Mouse (Mus musculus) megakaryocyte, embryonic 14.5 days (primary cell): ENCODE results near the gene D630045J12Rik. TPM values are rescaled to one million over a fixed set of nuclear protein-coding genes. Genes with fewer than 3 reads are reported as not detected.

ENCODE experiments used
- H3K27me3 ChIP-seq: replicated peaks from 2 replicates; pipeline ENCODE3; 2012; ENCODE audit warnings: inconsistent platforms
- H3K36me3 ChIP-seq: replicated peaks from 2 replicates; pipeline ENCODE3; 2012; ENCODE audit warnings: low read length, inconsistent platforms, mixed read lengths
- H3K4me1 ChIP-seq: 2 replicates; pipeline ENCODE4 v1.6.1; 2012; ENCODE audit warnings: inconsistent platforms
- H3K4me3 ChIP-seq: replicated peaks from 2 replicates; pipeline ENCODE3; 2012; ENCODE audit warnings: moderate library complexity, mild to moderate bottlenecking, inconsistent platforms
- H3K9me3 ChIP-seq: 2 replicates; pipeline ENCODE4 v1.6.1; 2012; ENCODE audit warnings: inconsistent platforms
- FLI1 ChIP-seq: IDR thresholded peaks from 2 replicates; pipeline ENCODE4 v1.6.1; 2012; ENCODE audit warnings: low read length, inconsistent platforms, mixed read lengths
- GATA1 ChIP-seq: IDR thresholded peaks from 3 replicates; pipeline ENCODE4 v1.6.1; 2012; ENCODE audit warnings: mixed read lengths, low read length, inconsistent platforms, borderline replicate concordance
- polyA plus RNA-seq: library from polyadenylated mRNA; stranded (reverse); fragments of >175 nt; gene quantifications from 2 replicates; pipeline ENCODE4 v1.2.3, GENCODE M21; 2012; ENCODE audit warnings: low replicate concordance; ENCODE audit not compliant: insufficient read depth

The D630045J12Rik gene
- polyA plus RNA-seq, 1 experiment = 0.17 TPM

- TF ChIP-seq FLI1 (no peak), GATA1 (no peak)
- H3K4me3 ChIP-seq = no peak overlapping the region
- H3K27me3 ChIP-seq = no peaks in the 10 kb centered on the region
- no peaks in the 10 kb centered on the region for H3K4me1 ChIP-seq
- peaks cover 10% of the 10 kb centered on the region for H3K9me3 ChIP-seq
- H3K36me3 ChIP-seq = no peaks in the 10 kb centered on the region
These were observed 166.4 kb downstream of the D630045J12Rik start for GRCm38 (mm10) chr6:38087242-38088026.

DNA sequence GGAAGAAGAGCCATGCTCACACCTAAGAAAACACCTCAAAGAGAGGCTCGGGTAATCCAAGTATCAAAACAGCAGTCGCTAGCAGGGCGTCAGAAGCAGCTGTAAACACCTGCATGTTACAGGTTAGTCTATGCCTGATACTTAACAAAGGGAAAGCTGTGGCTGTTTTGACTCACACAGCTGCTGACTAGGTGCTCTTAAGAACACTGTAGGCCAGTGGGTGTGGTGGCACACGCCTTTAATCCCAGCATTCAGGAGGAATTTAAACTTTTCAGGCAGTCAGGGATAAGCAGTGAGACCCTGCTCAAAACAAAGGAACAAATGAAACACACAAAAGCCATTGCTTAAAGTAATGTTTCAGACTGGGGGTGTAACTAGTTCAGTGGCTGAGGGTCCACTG lies 170.6 kb downstream of the D630045J12Rik start:
- H3K27me3 ChIP-seq = peaks cover 6% of the 10 kb centered on the region
- peaks cover 10% of the 10 kb centered on the region; the same call in 1 of the 2 replicates for H3K9me3 ChIP-seq
- no peak for TF ChIP-seq GATA1
- no peak overlapping the region for H3K4me3 ChIP-seq
- H3K36me3 ChIP-seq = no peaks in the 10 kb centered on the region
- no peaks in the 10 kb centered on the region for H3K4me1 ChIP-seq

GRCm38 (mm10) chr6:38081727-38082341 lies 172.0 kb downstream of the D630045J12Rik start:
- H3K4me1 ChIP-seq = no peaks in the 10 kb centered on the region
- H3K27me3 ChIP-seq = peaks cover 8% of the 10 kb centered on the region
- H3K9me3 ChIP-seq = peaks cover 12% of the 10 kb centered on the region; the same call in 1 of the 2 replicates
- no peak overlapping the region for H3K4me3 ChIP-seq
- H3K36me3 ChIP-seq = no peaks in the 10 kb centered on the region
- no peak for TF ChIP-seq FLI1
- TF ChIP-seq GATA1 = no peak

GRCm38 (mm10) chr6:38080364-38080763 lies 173.4 kb downstream of the D630045J12Rik start:
- Histone ChIP-seq H3K9me3 (peaks cover 18% of the 10 kb centered on the region), H3K36me3 (no peaks in the 10 kb centered on the region), H3K27me3 (peaks cover 8% of the 10 kb centered on the region), H3K4me3 (no peak overlapping the region), H3K4me1 (peaks cover 2% of the 10 kb centered on the region; the same call in 1 of the 2 replicates)
- no peak for TF ChIP-seq FLI1
- TF ChIP-seq GATA1 = no peak

DNA sequence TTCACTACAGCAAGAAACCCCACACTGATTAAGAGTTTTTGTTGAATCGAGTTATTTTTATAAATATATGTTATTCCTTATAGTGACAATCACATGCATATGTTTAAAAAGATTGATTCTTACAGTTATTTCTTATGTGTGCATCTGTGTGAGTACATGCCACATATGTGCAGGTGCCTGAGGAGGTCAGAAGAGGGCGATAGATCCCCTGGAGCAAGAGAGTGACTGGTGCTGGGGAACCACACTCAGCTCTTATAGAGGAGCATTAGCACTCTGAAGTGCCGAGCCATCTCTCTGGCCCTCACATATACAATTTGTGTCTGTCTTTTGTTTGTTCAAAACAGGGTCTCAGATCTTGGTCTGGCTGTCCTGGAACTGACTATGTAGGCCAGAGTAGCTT lies 180.2 kb downstream of the D630045J12Rik start:
- Histone ChIP-seq H3K36me3 (no peaks in the 10 kb centered on the region), H3K4me3 (no peak overlapping the region), H3K9me3 (peaks cover 30% of the 10 kb centered on the region), H3K27me3 (peaks cover 4% of the 10 kb centered on the region), H3K4me1 (peaks cover 15% of the 10 kb centered on the region)
- TF ChIP-seq FLI1 = no peak
- TF ChIP-seq GATA1 = no peak

Other genes with a start within 250 kb of the D630045J12Rik start
- not detected in 2 replicates for gene Svopl, start 207.0 kb downstream of the D630045J12Rik start, polyA plus RNA-seq
- not detected in 2 replicates for gene Tmem213, start 144.8 kb downstream of the D630045J12Rik start, polyA plus RNA-seq
- gene Atp6v0a4, start 129.4 kb downstream of the D630045J12Rik start, polyA plus RNA-seq = not detected in 2 replicates
- gene Zc3hav1l, start 45.2 kb upstream of the D630045J12Rik start, polyA plus RNA-seq = 0.56 and 1.5 TPM in 2 replicates
- 3.3 and 6.1 TPM in 2 replicates for gene Zc3hav1, start 100.6 kb upstream of the D630045J12Rik start, polyA plus RNA-seq
- not detected in 2 replicates for gene Ttc26, start 127.5 kb upstream of the D630045J12Rik start, polyA plus RNA-seq
- 3.4 and 3.7 TPM in 2 replicates for gene Ubn2, start 179.9 kb upstream of the D630045J12Rik start, polyA plus RNA-seq